Mouse (Mus musculus) MEL (cell line): ENCODE results near the gene Zscan2.

Experiments
- CHD2 ChIP-seq: IDR thresholded peaks from 2 replicates; pipeline ENCODE4 v1.6.1; 2011; ENCODE audit warnings: low read length, improper control_type of control experiment
- CTCF ChIP-seq, 3 experiments: IDR thresholded peaks in 2 of 3; conservative IDR thresholded peaks in 1 of 3; 2 replicates each; pipeline ENCODE4 v1.5.1; 2011 to 2012; ENCODE audit warnings: low read length in 3 of 3, low read depth in 2 of 3, mild to moderate bottlenecking in 2 of 3, improper control_type of control experiment in 1 of 3, inconsistent platforms in 1 of 3, mixed read lengths in 1 of 3, moderate library complexity in 1 of 3; ENCODE audit not compliant: control insufficient read depth in 1 of 3, insufficient read depth in 1 of 3, poor library complexity in 1 of 3, severe bottlenecking in 1 of 3
- E2F4 ChIP-seq: IDR thresholded peaks from 2 replicates; pipeline ENCODE4 v1.6.1; 2011; ENCODE audit warnings: low read depth, low read length, improper control_type of control experiment, borderline replicate concordance
- EP300 ChIP-seq, 2 experiments: IDR thresholded peaks; 2 replicates each; pipeline ENCODE4 v1.6.1; 2011; ENCODE audit warnings: improper control_type of control experiment in 2 of 2, low read length in 2 of 2, low read depth in 1 of 2, mild to moderate bottlenecking in 1 of 2
- MAFK ChIP-seq: IDR thresholded peaks from 2 replicates; pipeline ENCODE4 v1.6.1; 2011; ENCODE audit warnings: low read depth, mild to moderate bottlenecking, low read length, improper control_type of control experiment, borderline replicate concordance
- POLR2AphosphoS5 ChIP-seq: IDR thresholded peaks from 2 replicates; pipeline ENCODE4 v1.6.1; 2012; ENCODE audit warnings: low read depth, borderline replicate concordance, mild to moderate bottlenecking, inconsistent platforms, low read length, moderate library complexity, mixed read lengths
- ZKSCAN1 ChIP-seq: IDR thresholded peaks from 2 replicates; pipeline ENCODE4 v1.6.1; 2012; ENCODE audit warnings: low read depth, mild to moderate bottlenecking, inconsistent platforms, low read length, improper control_type of control experiment, moderate library complexity

- TF ChIP-seq CHD2 (no peak), EP300 (IDR thresholded peaks at IDR 0.05; ENCODE audit: low read depth in 1 of 2, low read length in 2 of 2) (no peak), MAFK (no peak), CTCF (IDR thresholded peaks at IDR 0.05 in 2 of 3, conservative IDR thresholded peaks at IDR 0.05 in 1 of 3; ENCODE audit: control insufficient read depth in 1 of 3, insufficient read depth in 1 of 3, low read depth in 2 of 3, low read length in 3 of 3, poor library complexity in 1 of 3, severe bottlenecking in 1 of 3) (no peak), POLR2AphosphoS5 (no peak), ZKSCAN1 (no peak), E2F4 (no peak)
Measured at GRCm38 (mm10) chr7:80846280-80846678, 14.4 kb upstream of the Zscan2 start.
